Mouse (Mus musculus) kidney, adult 11 months (tissue): Measurements from ENCODE around the gene Capg.

Experiments used
- DNase-seq: peaks from one replicate; pipeline ENCODE4 v3.0.0; 2022

Gene Capg

DNA sequence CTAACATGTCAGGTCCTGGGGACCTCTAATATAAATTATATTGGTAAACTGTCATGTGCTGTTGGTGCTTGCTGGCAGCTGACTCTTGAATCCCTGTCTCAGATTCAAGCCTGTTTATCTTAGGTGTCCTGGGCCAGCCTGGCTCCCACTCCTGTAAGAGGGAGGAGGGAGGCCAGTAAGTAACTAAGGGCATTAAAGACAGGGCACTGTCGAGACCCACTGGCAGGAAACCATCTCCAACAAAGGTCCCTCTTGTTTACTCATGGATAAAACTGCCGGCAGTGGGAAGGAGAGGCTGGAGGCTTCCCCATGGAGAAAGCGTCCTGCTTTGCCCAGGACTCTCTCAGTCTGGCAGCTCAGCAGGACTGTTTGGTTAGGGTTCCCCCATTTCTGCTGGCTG lies 27.6 kb downstream of the Capg start:
- no peak for DNase-seq

GRCm38 (mm10) chr6:72576041-72576440 lies 31.9 kb downstream of the Capg start:
- no peak for DNase-seq

DNA sequence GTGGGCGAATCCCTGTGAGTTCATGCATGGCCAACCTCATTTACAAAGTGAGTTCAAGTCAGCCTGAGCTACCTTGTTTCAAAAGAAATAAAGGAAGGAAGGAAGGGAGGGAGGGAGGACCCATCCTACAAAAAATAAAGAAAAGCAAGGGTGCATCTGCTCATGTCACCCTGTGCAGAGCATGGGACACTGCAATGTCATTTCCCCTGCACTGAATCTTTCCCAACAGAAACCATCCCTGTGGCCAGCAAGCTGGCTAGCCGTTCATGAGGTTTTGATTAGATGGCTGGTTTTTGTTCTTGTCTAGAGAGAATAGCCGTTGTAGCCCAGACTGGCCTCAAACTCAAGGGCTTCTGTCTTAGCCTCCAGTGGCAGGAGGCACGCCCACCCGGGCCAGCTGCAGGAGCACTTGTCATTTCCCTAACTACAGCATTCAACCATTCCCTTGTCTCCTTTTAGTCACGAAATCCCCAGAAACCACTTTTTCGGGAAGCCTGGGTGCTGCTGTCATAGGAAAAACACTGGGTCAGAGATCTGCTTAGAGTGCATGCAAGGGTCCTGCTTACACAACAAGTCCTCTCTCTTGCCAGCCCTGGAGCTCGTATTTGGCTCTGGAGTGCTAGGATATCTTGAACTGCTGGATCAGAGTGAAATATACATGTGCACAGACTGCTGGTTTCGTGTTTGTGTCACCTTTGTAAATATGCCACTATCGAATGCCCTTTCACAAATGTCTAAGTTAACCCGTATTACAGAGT lies 37.6 kb downstream of the Capg start:
- peak; percentile 43 for DNase-seq

GRCm38 (mm10) chr6:72583211-72583839 lies 39.1 kb downstream of the Capg start:
- DNase-seq: no peak

GRCm38 (mm10) chr6:72584154-72584553 lies 40.0 kb downstream of the Capg start:
- peak; percentile 64 for DNase-seq

- no peak for DNase-seq
Observed at GRCm38 (mm10) chr6:72586701-72587100, 42.5 kb downstream of the Capg start.

DNA sequence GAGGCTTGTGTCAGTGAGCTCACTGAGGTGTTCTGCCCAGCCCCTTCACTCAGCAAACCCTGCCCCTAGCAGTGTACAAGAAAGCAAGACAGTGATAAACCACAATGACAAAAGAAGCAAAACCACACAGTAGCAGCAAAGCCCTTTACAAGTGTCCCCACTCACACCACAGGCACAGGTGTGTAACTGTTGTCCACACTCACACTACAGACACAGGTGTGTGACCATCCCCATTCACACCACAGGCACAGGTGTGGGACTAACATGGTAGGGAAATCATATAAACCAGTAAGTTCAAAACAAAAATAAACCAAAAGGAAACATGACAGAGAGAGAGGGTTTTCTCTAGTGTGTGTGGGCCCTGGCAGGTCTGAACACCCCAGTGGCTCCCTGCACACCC lies 44.1 kb downstream of the Capg start:
- DNase-seq: no peak

GRCm38 (mm10) chr6:72590111-72590510 lies 45.9 kb downstream of the Capg start:
- no peak for DNase-seq

DNA sequence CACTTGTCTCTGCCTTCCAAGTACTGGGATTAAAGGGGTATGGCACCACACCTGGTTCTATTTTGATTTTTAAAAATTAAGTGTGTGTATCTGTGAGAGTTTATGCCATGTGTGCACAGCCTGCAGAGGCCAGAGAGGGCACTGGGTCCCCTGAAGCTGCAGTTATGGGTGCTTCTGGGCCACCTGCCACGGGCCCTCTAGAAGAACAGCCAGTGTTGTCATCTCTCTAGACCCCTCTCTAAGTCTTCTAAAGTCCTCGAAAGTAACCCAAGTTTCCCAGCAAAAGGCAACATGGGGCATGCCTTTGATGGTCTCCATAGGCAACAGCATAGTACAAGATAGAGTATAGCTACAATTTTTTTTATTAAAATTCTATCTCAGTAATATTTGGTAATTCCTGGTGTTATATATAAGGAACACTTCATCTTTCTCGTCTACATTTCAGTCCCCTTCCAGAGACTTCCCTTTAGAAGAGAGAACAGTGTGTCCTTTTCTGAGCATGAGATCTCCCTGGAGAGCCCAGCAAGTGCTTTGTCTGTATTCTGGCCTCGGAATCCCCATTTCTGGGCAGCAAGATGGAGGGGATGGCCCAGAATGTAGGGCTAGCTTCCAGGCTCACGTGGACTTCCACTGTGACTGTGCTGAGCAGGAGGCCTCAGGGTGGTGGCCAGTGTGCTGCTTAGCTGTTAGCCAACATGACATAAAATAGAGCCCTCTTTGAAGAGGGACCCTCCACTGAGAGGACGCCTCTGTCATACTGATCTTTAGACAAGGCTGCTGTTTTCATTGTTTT lies 49.0 kb downstream of the Capg start:
- DNase-seq: no peak

DNA sequence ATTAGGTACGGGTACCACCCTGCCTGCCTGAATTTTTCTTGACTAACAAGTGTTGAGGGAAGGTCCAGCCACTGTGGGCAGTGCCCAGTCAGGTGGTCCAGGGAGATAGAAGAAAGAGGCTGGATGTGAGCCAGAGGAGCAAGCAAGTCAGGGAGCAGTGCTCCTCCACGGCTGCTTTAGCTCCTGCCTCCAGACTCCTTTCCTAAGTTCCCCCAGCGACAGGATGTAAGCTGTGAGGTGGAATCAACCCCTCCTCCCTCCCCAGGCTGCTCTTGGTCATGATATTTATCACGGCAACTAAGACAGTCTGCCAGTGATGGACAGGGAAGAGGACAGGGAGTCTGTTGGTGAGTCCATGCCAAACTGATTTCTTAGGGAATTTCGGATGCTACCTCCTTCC lies 49.7 kb downstream of the Capg start:
- DNase-seq: no peak

GRCm38 (mm10) chr6:72597083-72597874 lies 53.1 kb downstream of the Capg start:
- no peak for DNase-seq

DNA sequence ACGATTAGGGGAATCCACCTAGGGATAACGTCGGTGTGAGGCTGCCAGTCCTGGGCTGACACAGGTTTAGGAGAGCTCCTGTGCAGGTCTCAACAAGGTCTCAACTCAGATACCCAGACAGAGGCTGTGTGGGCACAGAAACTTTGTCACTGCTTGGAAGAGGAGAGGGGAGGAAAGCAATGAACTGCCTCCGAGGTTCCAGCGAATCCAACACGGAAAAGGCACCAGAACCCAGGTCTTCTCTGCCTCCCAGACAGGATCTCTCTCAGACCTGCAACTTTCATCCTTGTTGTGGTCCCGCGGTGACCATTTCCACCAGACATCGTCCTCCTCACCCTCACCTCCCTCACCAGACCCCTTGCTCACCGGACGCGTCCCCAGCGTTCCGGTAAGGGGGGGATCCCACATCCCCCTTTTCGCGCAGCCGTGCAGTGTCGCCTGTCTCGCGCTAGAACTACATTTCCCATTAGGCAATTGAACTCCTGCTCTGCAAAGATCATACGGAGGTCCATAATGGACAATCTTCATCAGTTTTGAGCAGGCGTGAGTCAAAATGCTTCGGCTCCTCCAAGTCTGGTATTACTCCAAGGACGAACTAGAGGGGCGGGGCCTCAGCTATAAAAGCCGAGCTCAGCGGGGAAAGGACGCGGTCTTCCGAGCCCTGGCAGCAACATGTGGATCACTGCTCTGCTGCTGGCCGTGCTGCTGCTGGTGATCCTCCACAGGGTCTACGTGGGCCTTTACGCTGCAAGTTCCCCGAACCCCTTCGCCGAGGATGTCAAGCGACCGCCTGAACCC lies 54.0 kb downstream of the Capg start, which contains the start of the genes Elmod3 and Retsat:
TSS of gene Elmod3 (minus strand) at position 458 of the 798 bp plus-strand sequence.
TSS of gene Retsat (plus strand) at position 520 of the 798 bp plus-strand sequence.
- DNase-seq: peak; percentile 96

DNA sequence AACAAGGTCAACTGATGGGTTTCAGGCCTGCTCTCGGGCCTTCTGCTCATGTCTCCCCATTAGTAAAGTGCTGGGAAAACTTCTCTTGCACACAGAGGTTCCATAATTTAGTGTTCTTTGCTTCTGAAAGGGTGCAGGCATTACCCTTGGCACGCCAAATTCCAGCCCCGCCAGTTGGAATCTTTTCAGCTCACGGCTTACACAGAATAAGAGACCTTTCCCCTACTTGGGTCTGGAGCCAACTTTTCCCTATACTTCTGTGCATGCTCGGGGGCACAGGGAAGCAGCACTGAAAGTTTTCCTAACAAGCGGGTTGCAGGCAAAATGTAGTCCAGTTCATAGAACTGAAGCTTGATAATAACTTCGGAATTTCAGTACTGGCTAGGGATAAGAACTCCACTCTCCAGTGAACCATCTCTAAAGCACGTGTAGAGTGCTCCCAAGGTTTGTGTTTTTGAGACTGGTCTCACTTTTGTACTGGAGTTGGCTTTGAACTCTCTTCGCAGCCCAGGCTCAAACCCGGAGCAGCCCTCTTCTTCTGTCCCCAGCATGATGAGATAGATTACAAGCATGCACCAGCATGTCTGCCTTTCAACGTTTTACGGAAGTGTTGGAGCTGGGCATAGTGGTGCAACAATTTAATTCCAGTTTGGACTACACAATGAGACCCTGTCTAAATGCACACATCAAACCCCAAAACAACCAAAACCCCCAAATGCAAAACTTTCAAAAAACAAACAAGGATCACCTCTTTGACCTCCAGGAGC lies 54.8 kb downstream of the Capg start:
- peak; percentile 73 for DNase-seq

- no peak for DNase-seq
Observed at GRCm38 (mm10) chr6:72600216-72600615, 56.0 kb downstream of the Capg start.

GRCm38 (mm10) chr6:72600771-72601170 lies 56.6 kb downstream of the Capg start:
- DNase-seq: no peak

DNA sequence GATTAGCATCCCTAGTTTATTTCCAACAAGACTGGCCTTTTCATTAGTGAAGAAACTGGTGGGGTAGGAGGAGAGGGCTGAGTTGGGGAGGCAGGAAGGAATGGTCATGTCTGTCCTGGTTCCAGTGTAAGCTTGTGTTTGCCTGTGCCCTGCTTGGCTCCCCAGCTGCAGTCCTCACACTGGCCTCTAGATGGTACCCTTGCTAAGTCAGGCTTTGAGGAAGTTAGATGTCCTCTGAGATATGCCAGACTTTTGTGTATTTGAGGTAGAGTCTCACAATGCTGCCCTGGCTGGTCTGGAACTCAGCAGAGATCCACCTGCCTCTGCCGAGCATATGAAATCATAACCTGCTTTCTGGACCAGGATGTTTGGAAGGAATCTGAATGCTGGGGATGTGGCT lies 57.5 kb downstream of the Capg start:
- peak; percentile 86 for DNase-seq

DNA sequence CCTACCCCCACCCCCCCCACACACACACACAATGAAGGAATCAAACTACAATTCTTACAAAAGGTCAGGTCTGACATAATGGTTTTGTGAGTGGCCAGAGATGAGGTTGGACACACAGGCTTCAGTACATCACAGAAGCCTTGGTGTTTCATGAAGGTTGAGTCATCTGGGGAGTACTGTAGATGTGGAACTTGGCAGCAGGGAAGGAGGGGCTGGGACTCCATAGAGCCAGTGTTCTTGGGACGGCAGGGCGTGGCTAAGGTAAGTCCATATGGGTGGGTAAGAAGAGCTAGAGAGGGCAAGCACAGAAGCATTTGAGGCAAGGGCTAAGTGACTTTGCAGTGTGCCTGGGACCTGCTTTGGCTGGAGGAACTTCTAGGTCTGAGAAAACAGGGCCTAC lies 59.9 kb downstream of the Capg start:
- DNase-seq: no peak

- peak; percentile 76 for DNase-seq
Observed at GRCm38 (mm10) chr6:72607060-72607459, 62.9 kb downstream of the Capg start.

- peak; percentile 74 for DNase-seq
Observed at GRCm38 (mm10) chr6:72607676-72608075, 63.5 kb downstream of the Capg start.

DNA sequence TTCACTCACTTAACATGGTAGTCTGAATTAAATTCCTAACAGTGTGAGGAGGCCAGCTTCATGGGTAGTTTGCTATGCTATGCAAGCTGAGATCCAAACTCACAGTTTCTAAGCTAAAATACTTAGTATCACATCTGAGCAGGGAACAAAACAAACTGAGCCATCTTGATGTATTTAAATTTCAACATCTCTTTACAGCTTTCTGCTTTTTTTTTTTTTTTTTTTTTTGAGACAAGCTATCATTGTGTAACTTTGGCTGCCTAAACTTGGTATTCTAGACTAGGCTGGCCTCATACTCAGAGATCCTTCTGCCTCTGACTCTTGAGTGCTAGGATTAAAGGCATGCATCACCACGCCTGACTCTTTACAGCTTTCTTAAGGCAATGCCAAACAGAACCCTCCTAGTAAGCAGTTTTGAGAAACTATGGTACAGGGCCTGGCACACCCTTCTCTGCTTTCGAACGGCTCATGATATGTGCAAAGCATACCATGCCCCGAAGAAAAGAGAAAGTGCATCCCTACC lies 64.5 kb downstream of the Capg start:
- no peak for DNase-seq

DNA sequence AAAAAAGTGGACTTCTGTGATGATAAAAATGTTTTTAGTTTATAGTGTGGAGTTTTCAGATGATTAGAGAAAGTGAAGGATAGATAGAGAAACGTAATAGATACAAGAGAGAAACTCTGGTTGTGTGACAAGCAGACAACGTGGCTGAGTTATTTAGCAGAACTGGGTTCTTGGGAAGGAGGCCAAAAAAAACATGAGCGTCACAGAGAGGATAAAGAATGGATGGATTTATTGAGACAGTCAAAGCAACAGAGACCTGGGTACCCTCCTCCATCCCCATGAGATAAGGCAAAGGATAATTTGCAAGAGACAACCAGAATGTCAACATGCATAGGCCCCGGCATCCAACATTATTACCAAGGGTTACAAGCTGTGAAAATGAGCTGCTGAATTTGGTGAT lies 66.1 kb downstream of the Capg start:
- DNase-seq: no peak
